Mouse (Mus musculus) forebrain, embryonic 13.5 days (tissue): ENCODE results near the gene Zscan29. TPM values are rescaled to one million over a fixed set of nuclear protein-coding genes. Genes with fewer than 3 reads are reported as not detected.

Experiments
- ATAC-seq: fragments of 200-750 bp; cut with Nextera tagmentation; 2 replicates; pipeline ENCODE4 v1.8.0; 2017
- H3K27ac ChIP-seq: fragments of 300-500 bp; sonication (generic); 2 replicates; pipeline ENCODE4 v1.5.1; 2015; ENCODE audit warnings: inconsistent platforms, mild to moderate bottlenecking, moderate library complexity
- H3K27me3 ChIP-seq: fragments of 300-500 bp; sonication (generic); 2 replicates; pipeline ENCODE4 v1.6.1; 2015; ENCODE audit warnings: mild to moderate bottlenecking, inconsistent platforms
- H3K36me3 ChIP-seq: fragments of 300-500 bp; sonication (generic); 2 replicates; pipeline ENCODE4 v1.6.1; 2015; ENCODE audit warnings: mild to moderate bottlenecking, inconsistent platforms; ENCODE audit not compliant: poor library complexity, severe bottlenecking
- H3K4me1 ChIP-seq: fragments of 300-500 bp; sonication (generic); 2 replicates; pipeline ENCODE4 v1.6.1; 2015; ENCODE audit warnings: inconsistent platforms
- H3K4me2 ChIP-seq: fragments of 300-500 bp; sonication (generic); 2 replicates; pipeline ENCODE4 v1.6.1; 2015; ENCODE audit warnings: inconsistent platforms, mild to moderate bottlenecking, moderate library complexity
- H3K4me3 ChIP-seq: fragments of 300-500 bp; sonication (generic); 2 replicates; pipeline ENCODE4 v1.5.1; 2015; ENCODE audit warnings: mild to moderate bottlenecking, inconsistent platforms
- H3K9ac ChIP-seq: fragments of 300-500 bp; sonication (generic); 2 replicates; pipeline ENCODE4 v1.6.1; 2015; ENCODE audit warnings: mild to moderate bottlenecking, inconsistent platforms
- H3K9me3 ChIP-seq: fragments of 300-500 bp; sonication (generic); replicated peaks from 2 replicates; pipeline ENCODE4 v1.6.1; 2016; ENCODE audit warnings: inconsistent platforms
- WGBS: fragments of 180-500 bp; shearing (Covaris S2); methylation state at CpG from one replicate; pipeline ENCODE4 v1.1.7; 2015; 5-methylcytosine and 5-hydroxymethylcytosine counted together
- polyA plus RNA-seq: library from polyadenylated mRNA; unstranded; fragments of >200 nt; fragmentation: Nextera tagmentation; extraction: Ambion mirVana; gene quantifications from 2 replicates; pipeline ENCODE4 v1.2.1, GENCODE M21; 2015

Zscan29 gene
- polyA plus RNA-seq = 11.9 and 12.1 TPM in 2 replicates

- no peaks in the 10 kb centered on the region for H3K27me3 ChIP-seq
- ATAC-seq = peak; percentile 96
- no peaks in the 10 kb centered on the region for H3K9me3 ChIP-seq
- H3K4me2 ChIP-seq = peak within 1 kb of the TSS; percentile 91
- H3K4me1 ChIP-seq = peaks cover 30% of the 10 kb centered on the region
- peak within 1 kb of the TSS; percentile 72 for H3K4me3 ChIP-seq
- H3K36me3 ChIP-seq = peaks cover 39% of the 10 kb centered on the region
- peak within 1 kb of the TSS; percentile 86 for H3K27ac ChIP-seq
- peak within 1 kb of the TSS; percentile 87 for H3K9ac ChIP-seq
- under 1% methylated on average over 59 of the region's 66 CpGs for WGBS
These were observed at the start of gene Zscan29 for GRCm38 (mm10) chr2:121170980-121171742. Gene Zscan29 (minus strand): TSS chr2:121171125.

GRCm38 (mm10) chr2:121219994-121220393, 49.1 kb upstream of the Zscan29 start:
- no peak overlapping the region for H3K4me2 ChIP-seq
- no peak overlapping the region for H3K9ac ChIP-seq
- H3K36me3 ChIP-seq = peaks cover 90% of the 10 kb centered on the region
- peaks cover 14% of the 10 kb centered on the region for H3K4me1 ChIP-seq
- no peak overlapping the region for H3K4me3 ChIP-seq
- no peaks in the 10 kb centered on the region for H3K9me3 ChIP-seq
- no peaks in the 10 kb centered on the region for H3K27me3 ChIP-seq
- no peak overlapping the region for H3K27ac ChIP-seq
- no peak for ATAC-seq

GRCm38 (mm10) chr2:121219177-121219576, 48.3 kb upstream of the Zscan29 start:
- peaks cover 91% of the 10 kb centered on the region for H3K36me3 ChIP-seq
- H3K9ac ChIP-seq = no peak overlapping the region
- H3K27ac ChIP-seq = no peak overlapping the region
- peaks cover 14% of the 10 kb centered on the region for H3K4me1 ChIP-seq
- no peak for ATAC-seq
- H3K4me3 ChIP-seq = no peak overlapping the region
- no peaks in the 10 kb centered on the region for H3K9me3 ChIP-seq
- H3K27me3 ChIP-seq = no peaks in the 10 kb centered on the region
- H3K4me2 ChIP-seq = no peak overlapping the region

GRCm38 (mm10) chr2:121214491-121214890, 43.6 kb upstream of the Zscan29 start:
- no peak for ATAC-seq
- Histone ChIP-seq H3K4me3 (no peak overlapping the region), H3K27me3 (no peaks in the 10 kb centered on the region), H3K36me3 (peaks cover 97% of the 10 kb centered on the region), H3K4me2 (no peak overlapping the region), H3K4me1 (no peaks in the 10 kb centered on the region), H3K27ac (no peak overlapping the region), H3K9ac (no peak overlapping the region), H3K9me3 (no peaks in the 10 kb centered on the region)
- 94% methylated on average over 3 of the region's 3 CpGs for WGBS

- Histone ChIP-seq H3K4me2 (no peak overlapping the region), H3K27me3 (no peaks in the 10 kb centered on the region), H3K36me3 (peaks cover 98% of the 10 kb centered on the region), H3K27ac (no peak overlapping the region), H3K4me1 (no peaks in the 10 kb centered on the region), H3K9ac (no peak overlapping the region), H3K4me3 (no peak overlapping the region), H3K9me3 (no peaks in the 10 kb centered on the region)
- 97% methylated on average over 3 of the region's 3 CpGs for WGBS
- ATAC-seq = no peak
These were observed 35.6 kb upstream of the Zscan29 start for GRCm38 (mm10) chr2:121206541-121206940.

- Histone ChIP-seq H3K4me1 (no peaks in the 10 kb centered on the region), H3K27ac (no peak overlapping the region), H3K4me2 (no peak overlapping the region), H3K36me3 (peaks cover 98% of the 10 kb centered on the region), H3K9ac (no peak overlapping the region), H3K9me3 (no peaks in the 10 kb centered on the region), H3K4me3 (no peak overlapping the region), H3K27me3 (no peaks in the 10 kb centered on the region)
- ATAC-seq = no peak
- 94% methylated on average over 17 of the region's 17 CpGs for WGBS
These were observed 33.4 kb upstream of the Zscan29 start for GRCm38 (mm10) chr2:121204276-121204675.

- Histone ChIP-seq H3K9me3 (no peaks in the 10 kb centered on the region), H3K4me3 (no peak overlapping the region), H3K36me3 (peaks cover 98% of the 10 kb centered on the region), H3K9ac (no peak overlapping the region), H3K27ac (no peak overlapping the region), H3K4me1 (no peaks in the 10 kb centered on the region), H3K27me3 (no peaks in the 10 kb centered on the region), H3K4me2 (no peak overlapping the region)
- 88% methylated on average over 9 of the region's 9 CpGs for WGBS
- no peak for ATAC-seq
These were observed 24.5 kb upstream of the Zscan29 start for GRCm38 (mm10) chr2:121195466-121195865.

- ATAC-seq = no peak
- no peaks in the 10 kb centered on the region for H3K9me3 ChIP-seq
- 81% methylated on average over 1 of the region's 1 CpGs for WGBS
- H3K4me1 ChIP-seq = no peaks in the 10 kb centered on the region
- H3K27ac ChIP-seq = no peak overlapping the region
- H3K27me3 ChIP-seq = no peaks in the 10 kb centered on the region
- no peak overlapping the region for H3K4me2 ChIP-seq
- H3K9ac ChIP-seq = no peak overlapping the region
- no peak overlapping the region for H3K4me3 ChIP-seq
- peaks cover 91% of the 10 kb centered on the region for H3K36me3 ChIP-seq
These were observed 17.6 kb upstream of the Zscan29 start for GRCm38 (mm10) chr2:121188530-121188929.

GRCm38 (mm10) chr2:121184142-121184541, 13.2 kb upstream of the Zscan29 start:
- Histone ChIP-seq H3K4me2 (no peak overlapping the region), H3K27ac (no peak overlapping the region), H3K27me3 (no peaks in the 10 kb centered on the region), H3K4me1 (no peaks in the 10 kb centered on the region), H3K36me3 (peaks cover 74% of the 10 kb centered on the region), H3K4me3 (no peak overlapping the region), H3K9ac (no peak overlapping the region), H3K9me3 (no peaks in the 10 kb centered on the region)
- ATAC-seq = no peak
- WGBS = 95% methylated on average over 7 of the region's 7 CpGs

- WGBS = 92% methylated on average over 5 of the region's 5 CpGs
- Histone ChIP-seq H3K27me3 (no peaks in the 10 kb centered on the region), H3K4me1 (no peaks in the 10 kb centered on the region), H3K36me3 (peaks cover 74% of the 10 kb centered on the region), H3K4me2 (no peak overlapping the region), H3K27ac (no peak overlapping the region), H3K9ac (no peak overlapping the region), H3K4me3 (no peak overlapping the region), H3K9me3 (no peaks in the 10 kb centered on the region)
- no peak for ATAC-seq
These were observed 12.5 kb upstream of the Zscan29 start for GRCm38 (mm10) chr2:121183431-121183830.

GRCm38 (mm10) chr2:121178828-121179479, 8.0 kb upstream of the Zscan29 start:
- no peak for ATAC-seq
- peaks cover 78% of the 10 kb centered on the region for H3K36me3 ChIP-seq
- no peak overlapping the region for H3K27ac ChIP-seq
- H3K4me1 ChIP-seq = no peaks in the 10 kb centered on the region
- WGBS = 95% methylated on average over 3 of the region's 3 CpGs
- H3K9ac ChIP-seq = no peak overlapping the region
- H3K4me2 ChIP-seq = no peak overlapping the region
- no peaks in the 10 kb centered on the region for H3K9me3 ChIP-seq
- H3K27me3 ChIP-seq = no peaks in the 10 kb centered on the region
- no peak overlapping the region for H3K4me3 ChIP-seq

GRCm38 (mm10) chr2:121170481-121170971, 399 bp downstream of the Zscan29 start, which contains the start of gene Tubgcp4:
Gene Tubgcp4 (plus strand): TSS chr2:121170654.
- Histone ChIP-seq H3K4me2 (peak within 1 kb of the TSS; percentile 91), H3K9me3 (no peaks in the 10 kb centered on the region), H3K27me3 (no peaks in the 10 kb centered on the region), H3K4me3 (peak within 1 kb of the TSS; percentile 72), H3K9ac (peak within 1 kb of the TSS; percentile 87), H3K4me1 (peaks cover 30% of the 10 kb centered on the region), H3K36me3 (peaks cover 38% of the 10 kb centered on the region), H3K27ac (peak within 1 kb of the TSS; percentile 86)
- ATAC-seq = no peak; the same call in 1 of the 2 replicates
- under 1% methylated on average over 35 of the region's 38 CpGs for WGBS
